Mouse (Mus musculus): ENCODE data around the gene Stk32b. TPM values are rescaled to one million over a fixed set of nuclear protein-coding genes. Genes with fewer than 3 reads are reported as not detected.

Stk32b gene
- total RNA-seq, 2 experiments from 2014 or later, result 2.4 TPM

GRCm38 (mm10) chr5:37419028-37419427 lies 297.9 kb downstream of the Stk32b start:
- intact Hi-C loops (cut with DNase I), result no loop called here
- no peak for DNase-seq (ENCODE audit: low spot score in 2 of 2)

Other genes starting within 250 kb of the Stk32b start
- gene Cytl1, start 18.3 kb upstream of the Stk32b start, total RNA-seq (2021), result 1 to 10 TPM; 1.2 to 1.3 TPM
- gene Msx1, start 107.4 kb upstream of the Stk32b start, total RNA-seq (2021), result 1 to 10 TPM; 3.5 to 4.2 TPM